Mouse (Mus musculus) neutrophil, adult 5-6 weeks (primary cell): ENCODE results near the gene Mlph. TPM values are rescaled to one million over a fixed set of nuclear protein-coding genes. Genes with fewer than 3 reads are reported as not detected.

ENCODE experiments used
- ATAC-seq: fragments of 151-379, 151-347 bp; 2 replicates; pipeline ENCODE4 v1.8.0; 2017; ENCODE audit warnings: mild to moderate bottlenecking, moderate TSS enrichment; ENCODE audit not compliant: insufficient number of reproducible peaks, poor library complexity, low FRiP score, severe bottlenecking; ENCODE audit errors: extremely low read depth
- total RNA-seq: library from RNA; stranded (forward); fragments of 200-1000 nt; gene quantifications from 2 replicates; pipeline ENCODE4 v1.2.3, GENCODE M21; 2017

Mlph gene
- total RNA-seq, 1 experiment from 2014 or later = not detected

DNA sequence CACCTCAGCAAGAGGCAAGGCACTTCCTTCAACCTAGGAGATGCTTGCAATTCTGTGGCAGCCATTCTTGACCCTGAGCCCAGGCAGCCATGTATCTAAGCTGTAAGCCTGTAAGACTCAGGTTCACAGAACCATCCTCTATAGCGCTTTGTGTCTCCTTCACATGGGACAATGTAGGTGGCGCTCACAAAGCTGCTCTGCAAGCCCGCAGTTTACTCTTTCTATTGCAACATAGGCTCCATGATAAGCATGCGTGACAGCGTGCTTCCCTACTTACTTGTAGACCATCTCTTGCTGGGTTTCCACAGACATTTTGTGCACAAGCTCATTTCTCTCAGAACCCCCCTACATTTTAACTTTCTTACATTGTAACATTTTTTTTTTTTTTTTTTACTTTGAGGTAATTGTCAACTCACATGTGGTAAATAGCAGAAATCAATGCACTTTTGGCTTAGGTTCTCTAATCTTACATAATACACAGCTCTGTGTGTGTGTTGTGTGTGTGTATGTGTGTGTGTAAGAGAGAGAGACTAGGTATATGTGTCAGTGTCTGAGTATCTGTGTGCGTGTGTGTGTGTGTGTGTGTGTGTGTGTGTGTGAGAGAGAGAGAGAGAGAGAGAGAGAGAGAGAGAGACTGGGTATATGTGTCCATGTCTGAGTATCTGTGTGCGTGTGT, 10.0 kb upstream of the Mlph start:
- no peak for ATAC-seq

DNA sequence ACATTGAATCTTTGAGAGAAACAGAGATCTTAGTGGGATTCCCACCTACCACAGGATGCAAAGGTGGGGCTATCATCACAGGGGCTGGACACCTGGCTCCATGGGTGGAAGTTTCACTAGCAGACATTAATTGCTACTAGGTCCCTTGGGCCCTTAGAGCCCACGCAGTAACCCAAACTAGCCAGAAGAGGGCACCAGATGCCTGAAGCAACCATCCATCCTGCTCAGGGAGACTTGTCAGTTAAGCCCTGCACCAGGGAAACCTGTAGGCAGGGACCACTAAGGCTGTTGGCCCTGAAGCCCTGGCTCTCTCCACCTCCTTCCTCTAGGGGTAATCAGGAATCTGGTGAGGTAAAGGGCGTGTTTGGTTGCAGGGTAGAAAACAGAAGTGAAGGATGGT, 8.5 kb upstream of the Mlph start:
- no peak for ATAC-seq

DNA sequence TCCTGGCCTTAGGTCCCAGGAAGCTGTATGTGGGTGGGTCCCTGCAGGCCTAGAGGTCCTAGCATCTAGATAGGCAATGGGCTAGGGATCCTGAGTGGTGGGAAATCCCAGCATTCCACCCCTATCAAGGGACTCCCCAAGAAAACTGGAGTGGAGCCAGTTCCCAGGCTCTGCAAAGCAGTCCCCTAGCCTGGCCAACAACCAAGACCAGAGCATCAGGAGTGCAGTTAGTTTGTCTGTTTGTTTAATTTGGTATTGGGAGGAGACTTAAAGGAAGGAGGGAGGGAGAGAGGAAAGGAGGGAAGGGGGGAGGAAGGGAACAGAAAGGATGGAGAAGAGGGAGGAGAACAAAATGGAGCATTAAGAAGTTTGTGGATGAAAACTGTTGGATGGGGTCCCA, 5.7 kb upstream of the Mlph start:
- no peak for ATAC-seq

DNA sequence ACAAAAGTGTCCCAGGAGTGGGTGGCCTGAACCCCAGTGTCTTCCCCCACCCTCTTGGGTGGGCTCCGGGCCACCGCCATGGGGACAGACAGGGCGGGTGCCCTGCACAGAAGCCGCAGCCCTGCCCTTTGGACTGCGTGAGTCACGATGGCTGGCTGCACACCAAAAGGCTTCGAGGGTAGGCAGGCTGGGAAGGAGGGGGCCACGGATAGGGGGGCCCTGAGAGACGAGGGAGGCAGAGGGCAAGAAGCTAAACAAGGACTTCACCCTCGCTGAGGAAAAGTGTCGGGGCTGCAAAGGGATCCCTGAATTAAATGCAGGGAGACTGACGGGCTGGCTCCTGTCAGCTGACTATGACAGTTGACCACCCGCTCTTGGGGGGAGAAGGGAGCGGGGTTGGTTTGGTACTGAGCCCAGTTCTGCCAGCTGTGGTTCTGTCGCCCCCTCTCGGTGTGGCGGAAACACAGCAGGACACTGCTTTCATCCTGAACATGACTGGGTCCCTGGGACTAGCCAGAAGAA, 5.2 kb upstream of the Mlph start:
- ATAC-seq = no peak

DNA sequence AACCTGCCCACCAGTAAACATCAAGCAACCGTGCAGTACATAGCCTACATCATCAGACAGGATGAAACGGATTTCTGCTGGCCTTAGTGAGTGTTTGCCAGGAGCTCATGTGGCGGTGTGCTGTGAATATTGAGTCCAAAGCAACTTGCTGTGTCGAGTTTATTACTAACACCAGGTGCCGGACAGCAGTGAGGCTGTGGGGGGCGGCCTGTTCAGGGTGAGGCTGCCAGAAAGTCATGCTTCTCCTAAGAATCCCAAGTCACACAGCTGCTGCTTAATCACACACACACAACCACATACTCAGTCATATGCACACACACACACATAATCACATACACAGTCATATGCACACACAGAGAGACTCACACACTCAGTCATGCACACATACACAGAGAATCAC, 1.7 kb upstream of the Mlph start:
- ATAC-seq = no peak

DNA sequence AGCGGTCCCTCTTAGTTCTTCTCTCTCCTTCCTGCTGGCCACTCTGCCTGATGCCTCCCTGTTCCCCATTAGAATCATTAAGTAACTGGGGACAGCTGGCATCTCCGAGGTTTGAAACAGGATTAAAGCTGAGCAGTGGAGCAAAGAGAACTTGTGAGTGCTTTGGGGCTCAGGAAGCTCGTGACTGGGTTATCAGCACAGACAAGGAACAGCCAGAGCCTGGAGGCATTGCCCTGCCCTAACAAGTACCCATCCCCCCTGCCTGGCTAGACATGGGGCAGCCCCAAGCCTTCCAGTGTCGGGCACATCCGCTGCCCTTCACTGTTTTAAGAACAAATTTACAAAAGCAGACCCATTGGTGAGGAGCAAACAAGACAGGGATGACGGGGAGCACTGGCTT, 2.6 kb downstream of the Mlph start:
- ATAC-seq = no peak

DNA sequence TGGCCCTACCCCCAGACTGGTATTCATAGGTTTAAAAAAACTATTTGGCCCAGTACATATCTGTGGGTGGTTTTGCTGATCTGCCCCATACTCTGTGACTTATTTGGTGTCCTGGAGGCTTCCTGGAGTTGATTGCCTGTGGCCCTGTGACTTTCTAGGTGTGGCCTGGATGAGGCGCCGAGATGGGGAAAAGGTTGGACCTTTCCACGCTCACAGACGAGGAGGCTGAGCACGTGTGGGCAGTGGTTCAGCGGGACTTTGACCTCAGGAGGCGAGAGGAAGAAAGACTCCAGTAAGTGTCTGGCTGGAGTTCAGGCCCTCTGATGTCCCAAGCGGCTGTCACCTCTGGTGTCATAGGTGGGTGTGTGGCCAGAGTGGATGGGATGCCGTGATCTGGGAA, 6.8 kb downstream of the Mlph start:
- ATAC-seq = no peak

DNA sequence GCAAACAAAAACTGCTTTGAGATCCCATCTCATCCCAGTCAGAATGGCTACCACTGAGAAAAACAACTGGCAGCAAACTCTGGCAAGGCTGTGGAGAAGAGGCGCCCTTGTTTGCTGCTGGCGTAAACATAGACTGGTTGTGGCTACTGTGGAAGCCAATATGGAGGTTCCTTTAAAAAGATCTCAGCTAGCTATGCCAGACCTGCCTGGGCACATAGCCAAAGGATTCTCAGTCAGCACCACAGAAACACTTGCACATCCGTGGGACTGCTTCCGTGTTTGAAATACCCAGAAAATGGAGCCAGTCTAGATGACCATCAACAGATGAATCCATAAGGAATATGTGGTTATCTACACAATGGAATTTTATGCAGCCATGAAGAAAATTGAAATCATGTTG, 11.1 kb downstream of the Mlph start:
- ATAC-seq = no peak

DNA sequence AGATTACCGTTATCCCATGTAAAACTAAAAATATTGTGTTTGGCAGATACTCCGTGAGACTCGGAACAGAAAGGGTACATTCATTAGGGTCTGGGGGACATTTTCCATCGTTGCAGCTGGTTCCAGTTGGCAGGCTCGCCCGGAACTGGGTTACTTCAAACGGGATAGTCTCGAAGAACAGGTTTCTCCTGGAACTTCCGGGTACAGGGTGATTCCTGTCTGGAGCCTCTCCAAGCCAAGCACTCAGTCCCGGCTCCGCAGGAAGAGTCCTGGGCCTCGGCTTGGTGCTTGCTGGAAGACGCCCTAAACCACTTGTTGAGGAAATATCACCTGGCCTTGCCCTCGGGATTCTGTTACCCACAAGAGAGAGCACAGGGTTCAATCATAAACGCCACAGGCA, 12.4 kb downstream of the Mlph start:
- no peak for ATAC-seq

DNA sequence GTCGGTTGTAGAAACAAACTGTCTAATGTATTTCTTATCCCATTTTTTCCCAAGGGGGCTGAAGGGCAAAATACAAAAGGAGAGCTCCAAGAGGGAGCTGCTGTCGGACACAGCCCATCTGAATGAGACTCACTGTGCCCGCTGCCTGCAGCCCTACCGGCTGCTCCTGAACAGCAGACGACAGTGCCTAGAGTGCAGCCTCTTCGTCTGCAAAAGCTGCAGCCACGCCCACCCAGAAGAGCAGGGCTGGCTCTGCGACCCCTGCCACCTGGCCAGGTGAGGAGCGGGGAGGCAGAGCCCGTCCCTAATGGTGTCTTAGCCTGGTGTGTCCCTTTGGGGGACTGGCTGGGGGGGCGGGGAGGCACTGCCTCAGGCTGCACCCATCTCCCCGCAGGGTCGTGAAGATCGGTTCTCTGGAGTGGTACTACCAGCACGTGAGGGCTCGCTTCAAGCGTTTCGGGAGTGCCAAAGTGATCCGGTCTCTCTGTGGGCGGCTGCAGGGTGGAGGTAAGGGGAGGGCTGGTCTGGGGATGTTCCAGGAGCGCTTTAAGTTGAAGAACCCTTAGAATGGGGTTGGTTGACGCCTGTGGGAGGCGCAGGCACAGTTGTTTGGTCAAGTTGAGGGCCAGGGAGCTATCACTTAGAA, 13.2 kb downstream of the Mlph start:
- ATAC-seq = no peak

DNA sequence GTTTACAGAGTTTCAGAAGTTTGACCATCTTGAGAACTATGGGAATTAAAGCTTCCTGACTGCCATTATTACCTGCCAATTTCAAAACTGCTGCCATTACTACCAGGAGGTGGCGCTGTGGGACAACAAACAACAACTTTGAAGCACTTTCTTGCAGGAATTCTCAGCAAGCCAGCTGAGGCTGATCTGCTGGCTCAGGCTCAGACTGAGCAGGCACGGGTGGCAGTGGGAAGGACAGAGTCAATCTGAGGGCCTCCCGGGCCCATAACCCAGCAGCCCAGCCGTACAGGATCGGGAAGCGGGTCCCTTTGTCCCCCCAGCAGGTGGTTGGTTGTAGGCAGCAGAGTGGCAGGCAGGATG, 13.7 kb downstream of the Mlph start:
- ATAC-seq = no peak

DNA sequence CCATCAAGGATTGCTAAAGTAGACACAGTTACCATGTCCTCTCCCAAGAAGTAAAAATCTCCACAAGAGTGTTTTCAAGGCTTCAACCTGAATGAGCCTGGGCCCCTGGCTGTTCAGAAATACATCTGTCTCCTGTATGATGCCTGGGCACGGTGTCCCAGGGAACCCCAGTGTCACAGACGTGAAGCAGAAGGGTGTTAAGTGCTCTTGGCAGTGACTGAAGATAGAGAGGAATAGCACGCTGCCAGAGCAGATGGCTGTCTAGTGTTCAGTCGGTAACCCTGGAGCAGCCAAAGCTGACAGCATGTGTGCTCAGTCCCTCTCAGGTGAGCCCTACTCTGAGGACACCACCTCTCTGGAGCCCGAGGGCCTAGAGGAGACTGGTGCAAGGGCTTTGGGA, 18.1 kb downstream of the Mlph start:
- no peak for ATAC-seq

DNA sequence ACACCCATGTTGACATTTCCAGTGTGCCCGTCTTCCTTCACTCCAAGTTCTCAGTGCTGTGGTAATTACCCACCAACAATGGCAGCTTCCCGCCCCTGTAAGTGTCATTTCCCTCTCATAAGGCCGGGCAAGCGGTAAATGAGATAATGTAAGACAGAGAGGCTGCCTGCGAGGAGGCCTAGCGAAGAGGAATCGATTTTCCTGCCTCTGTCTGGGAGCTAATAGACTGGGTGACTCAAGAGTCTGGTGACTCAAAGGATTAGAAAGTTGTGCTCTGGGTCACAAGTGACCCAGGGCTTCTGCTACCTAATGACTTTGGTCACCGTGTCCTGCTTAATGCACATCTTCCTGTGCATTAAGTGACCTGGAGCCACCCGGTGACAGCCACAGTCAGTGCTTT, 22.1 kb downstream of the Mlph start:
- ATAC-seq = no peak

DNA sequence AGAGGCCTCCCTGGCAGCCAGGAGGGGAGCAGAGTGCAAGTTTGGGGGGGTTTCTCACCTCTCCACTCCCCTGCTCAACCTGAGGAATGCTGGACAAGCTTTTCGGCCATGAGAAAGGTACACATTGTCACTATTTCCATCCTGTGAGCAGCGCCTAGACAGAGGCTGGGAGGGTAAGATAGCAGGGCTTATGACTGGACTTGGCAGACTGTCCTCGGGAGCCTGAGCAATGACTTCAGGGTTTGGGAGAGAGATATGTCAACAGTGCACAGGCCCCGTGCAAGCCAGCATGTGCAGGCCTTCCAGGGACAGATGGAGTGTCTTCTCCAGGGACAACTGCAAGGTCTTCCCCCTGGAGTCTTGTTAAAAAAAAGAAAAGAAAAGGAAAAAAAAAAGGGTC, 25.1 kb downstream of the Mlph start:
- ATAC-seq = no peak

DNA sequence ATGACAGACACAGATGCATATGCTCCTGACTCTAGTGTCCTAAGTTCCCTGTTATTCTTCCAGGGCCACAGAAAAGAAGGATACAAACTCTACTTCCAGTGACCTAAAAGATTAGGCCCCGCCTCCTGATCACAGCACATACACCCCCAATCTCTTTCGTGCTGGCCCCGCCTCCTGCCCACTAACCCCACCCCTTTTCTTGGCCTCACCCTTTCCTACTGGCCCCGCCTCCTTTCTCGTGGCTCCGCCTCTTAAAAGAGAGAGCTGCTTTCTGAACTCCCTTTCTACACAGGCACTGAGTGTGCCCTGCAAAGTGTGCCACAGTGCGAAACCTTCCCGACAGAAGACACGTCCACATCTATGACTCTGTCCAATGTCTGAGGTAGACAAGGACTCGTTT, 30.3 kb downstream of the Mlph start:
- ATAC-seq = no peak

DNA sequence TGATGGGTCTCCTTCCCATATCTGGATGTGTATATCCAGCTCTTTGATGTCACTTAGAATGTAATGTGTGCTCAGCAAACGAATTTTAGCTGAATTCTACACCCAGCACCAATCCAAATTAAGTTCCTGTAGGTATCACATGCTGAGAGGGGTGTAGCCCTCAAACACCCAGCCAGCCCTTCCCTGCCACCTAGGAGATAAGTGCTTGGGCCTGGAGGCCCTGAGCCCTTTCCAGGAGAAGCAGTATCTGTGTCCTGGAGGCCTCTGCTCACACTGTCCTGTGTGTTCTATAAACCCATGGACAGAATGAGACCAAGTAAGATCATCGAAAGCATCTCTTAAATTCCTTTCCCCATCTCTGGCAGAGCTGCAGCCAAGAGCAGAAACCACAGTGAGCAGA, 32.4 kb downstream of the Mlph start:
- ATAC-seq = no peak

DNA sequence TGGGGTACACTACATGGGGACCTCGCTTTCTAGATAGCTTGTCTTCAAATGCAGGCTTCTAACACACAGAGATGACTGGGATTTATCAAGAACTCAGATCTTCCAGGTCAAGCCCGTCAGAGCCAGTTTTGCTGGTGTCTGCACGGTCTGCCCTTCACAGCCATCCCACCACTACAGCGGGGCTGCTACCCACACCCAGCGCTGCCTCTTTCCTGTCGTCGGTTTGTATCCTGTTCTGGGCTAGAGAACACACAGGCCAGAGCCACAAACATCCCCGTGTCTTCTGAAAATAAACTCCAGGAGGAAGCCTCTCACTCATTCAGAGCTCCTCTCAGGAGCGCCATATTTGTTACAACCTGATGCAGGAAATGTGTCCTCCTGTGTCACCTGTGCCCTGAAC, 34.4 kb downstream of the Mlph start:
- ATAC-seq = no peak

DNA sequence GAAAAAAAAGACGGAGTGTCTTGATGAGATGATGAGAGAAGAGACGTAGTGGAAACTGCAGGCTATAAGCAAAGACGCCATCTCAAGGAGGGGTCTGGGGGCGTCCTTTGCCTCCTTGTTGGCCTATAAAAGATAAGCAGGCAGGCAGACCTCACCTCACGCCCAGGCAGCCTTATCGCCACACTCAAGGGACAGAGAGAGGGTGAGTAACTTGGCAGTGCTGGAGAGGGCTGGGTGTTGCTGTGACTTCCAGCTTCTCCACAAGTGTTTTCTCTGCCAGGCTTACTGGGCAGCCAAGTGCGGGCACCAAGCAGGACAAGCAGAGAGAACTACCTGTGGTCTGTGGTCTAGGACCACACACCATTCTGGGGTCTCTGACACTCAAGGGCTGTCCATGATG, 36.8 kb downstream of the Mlph start:
- ATAC-seq = no peak

DNA sequence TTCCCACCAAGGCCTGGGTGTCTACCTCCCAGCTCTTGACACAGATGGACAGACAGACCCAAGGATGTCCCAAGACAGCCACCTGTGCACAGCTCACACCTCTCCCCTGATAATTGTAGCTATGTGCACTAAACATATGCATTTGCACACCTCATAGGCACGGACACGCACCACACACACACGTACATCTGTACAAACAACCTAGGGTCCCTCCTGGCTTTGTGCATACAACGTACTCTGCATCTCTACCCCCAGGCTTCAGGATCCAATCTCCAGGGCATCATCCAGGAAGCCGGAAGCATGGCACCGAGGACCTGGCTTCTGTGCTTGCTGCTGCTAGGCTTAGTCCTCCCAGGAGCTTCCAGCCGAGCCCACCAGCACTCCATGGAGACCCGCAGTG, 37.9 kb downstream of the Mlph start, which contains the start of gene Prlh:
TSS of gene Prlh (plus strand) at position 301 of the 400 bp plus-strand sequence.
- no peak for ATAC-seq

DNA sequence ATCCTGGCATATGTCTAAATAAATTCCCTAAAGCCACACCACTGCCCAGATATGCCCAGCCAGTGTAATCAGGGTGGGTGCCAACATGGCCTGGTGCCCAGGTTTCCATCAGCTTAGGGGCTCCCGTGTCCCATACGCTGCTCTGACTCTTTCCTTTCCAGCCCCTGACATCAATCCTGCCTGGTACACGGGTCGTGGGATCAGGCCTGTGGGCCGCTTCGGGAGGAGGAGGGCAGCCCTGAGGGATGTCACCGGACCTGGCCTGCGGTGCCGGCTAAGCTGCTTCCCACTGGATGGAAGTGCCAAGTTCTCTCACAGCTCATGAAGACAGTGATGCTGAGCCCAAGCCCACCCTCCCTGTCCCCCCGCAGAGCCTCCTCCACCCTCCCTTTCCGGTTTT, 38.8 kb downstream of the Mlph start:
- ATAC-seq = no peak
